Mouse (Mus musculus) thymus, postnatal 14 days (tissue): ENCODE data around the gene Spn.
"Not testable (repeated sequence)": the region's sequence is repeated elsewhere in the genome, so short reads cannot be mapped to it uniquely, and the experiment has no call there.

Experiments used
- DNase-seq: peaks from one replicate; pipeline ENCODE4 v3.0.0; 2021

The Spn gene

GRCm38 (mm10) chr7:127104560-127105332, 32.9 kb downstream of the Spn start:
- peak; percentile 88 for DNase-seq

GRCm38 (mm10) chr7:127103960-127104359, 33.7 kb downstream of the Spn start:
- DNase-seq: peak; percentile 67

- peak; percentile 62 for DNase-seq
Measured at GRCm38 (mm10) chr7:127102148-127102547, 35.5 kb downstream of the Spn start.

GRCm38 (mm10) chr7:127101451-127102016, 36.1 kb downstream of the Spn start:
- DNase-seq: peak; percentile 42

- DNase-seq: no peak
Measured at GRCm38 (mm10) chr7:127099528-127099927, 38.1 kb downstream of the Spn start.

GRCm38 (mm10) chr7:127098950-127099349, 38.7 kb downstream of the Spn start:
- no peak for DNase-seq

- no peak for DNase-seq
Measured at GRCm38 (mm10) chr7:127098521-127098920, 39.1 kb downstream of the Spn start.

GRCm38 (mm10) chr7:127096456-127096855, 41.2 kb downstream of the Spn start:
- no peak for DNase-seq

- no peak for DNase-seq
Measured at GRCm38 (mm10) chr7:127093914-127094313, 43.7 kb downstream of the Spn start.

GRCm38 (mm10) chr7:127091114-127091896, 46.3 kb downstream of the Spn start, which contains the start of gene AI467606:
Gene AI467606 (plus strand): TSS chr7:127091359.
- DNase-seq: peak; percentile 96

GRCm38 (mm10) chr7:127090154-127091113, 47.2 kb downstream of the Spn start:
- no peak for DNase-seq

GRCm38 (mm10) chr7:127088901-127089845, 48.5 kb downstream of the Spn start:
- peak; percentile 64 for DNase-seq

GRCm38 (mm10) chr7:127088083-127088482, 49.5 kb downstream of the Spn start:
- DNase-seq: no peak

- DNase-seq: not testable (repeated sequence)
Measured at GRCm38 (mm10) chr7:127087278-127088010, 50.2 kb downstream of the Spn start, which contains the start of gene Zg16. Gene Zg16 (minus strand): TSS chr7:127087328.

- DNase-seq: not testable (repeated sequence)
Measured at GRCm38 (mm10) chr7:127085751-127086150, 51.9 kb downstream of the Spn start.

GRCm38 (mm10) chr7:127084794-127085193, 52.8 kb downstream of the Spn start:
- no peak for DNase-seq

- no peak for DNase-seq
Measured at GRCm38 (mm10) chr7:127083689-127084088, 53.9 kb downstream of the Spn start.

- no peak for DNase-seq
Measured at GRCm38 (mm10) chr7:127082995-127083394, 54.6 kb downstream of the Spn start.

- DNase-seq: no peak
Measured at GRCm38 (mm10) chr7:127082271-127082670, 55.4 kb downstream of the Spn start.
